10 mouse cellular contexts compared by ENCODE assay signal in genomic region chr2:105224134-105224986, GRCm38 (mm10). TPM values are rescaled to one million over a fixed set of nuclear protein-coding genes. Genes with fewer than 3 reads are reported as not detected.
DNase-seq lines count a peak whose midpoint lies in the region; ATAC-seq lines count a peak whose summit lies in the region.
"Had no signal": no experiment of that assay in that cellular context is flagged by ENCODE, and none has a peak within 500 bp of the region (broad histone marks: within the 10 kb centered on the region; RNA-seq: fewer than 3 reads in every experiment).

TSS of gene Them7 (plus strand) at chr2:105224320.

- no peak for DNase-seq in lung, postnatal 36 days
- no peak for DNase-seq in left cerebral cortex, adult 9 months (ENCODE audit: low spot score in 2 of 2)

- 5% methylated on average over 38 of the region's 38 CpGs for WGBS in lung, embryonic 15.5 days
- WGBS in embryonic facial prominence, embryonic 15.5 days = 3% methylated on average over 38 of the region's 38 CpGs
- under 1% methylated on average over 38 of the region's 38 CpGs for WGBS in limb, embryonic 12.5 days
- 4% methylated on average over 38 of the region's 38 CpGs for WGBS in neural tube, embryonic 12.5 days

- H3K9me3 ChIP-seq in lung, embryonic 15.5 days = no peaks in the 10 kb centered on the region
- no peaks in the 10 kb centered on the region for H3K9me3 ChIP-seq in embryonic facial prominence, embryonic 15.5 days (replicated peaks)
- H3K9me3 ChIP-seq in limb, embryonic 12.5 days = no peaks in the 10 kb centered on the region
- no peaks in the 10 kb centered on the region for H3K9me3 ChIP-seq in neural tube, embryonic 12.5 days
- H3K9me3 ChIP-seq: G1E had no signal

- H3K4me3 ChIP-seq in lung, embryonic 15.5 days = peak within 1 kb of the TSS; percentile 31
- peak within 1 kb of the TSS; percentile 39 for H3K4me3 ChIP-seq in embryonic facial prominence, embryonic 15.5 days (replicated peaks)
- H3K4me3 ChIP-seq in limb, embryonic 12.5 days (replicated peaks) = peak within 1 kb of the TSS; percentile 46
- H3K4me3 ChIP-seq in neural tube, embryonic 12.5 days = peak within 1 kb of the TSS; percentile 26

- H3K27ac ChIP-seq in lung, embryonic 15.5 days = no peak within 1 kb of the TSS
- no peak within 1 kb of the TSS for H3K27ac ChIP-seq in embryonic facial prominence, embryonic 15.5 days (replicated peaks)
- peak within 1 kb of the TSS; percentile 35; the same call in 1 of the 2 replicates for H3K27ac ChIP-seq in limb, embryonic 12.5 days
- no peak within 1 kb of the TSS for H3K27ac ChIP-seq in neural tube, embryonic 12.5 days
- H3K27ac ChIP-seq: macrophage had no signal

- ATAC-seq in lung, embryonic 15.5 days (ENCODE audit: borderline replicate concordance, extremely low read depth, low FRiP score, low TSS enrichment) = peak; percentile 59; the same call in 1 of the 2 replicates
- no peak for ATAC-seq in embryonic facial prominence, embryonic 15.5 days (ENCODE audit: insufficient number of reproducible peaks, low FRiP score, low TSS enrichment, low read depth)
- ATAC-seq in hematopoietic stem cell, adult 5-6 weeks (replicated peaks in 1 of 2; ENCODE audit: insufficient read depth in 1 of 2, low FRiP score in 2 of 2, low TSS enrichment in 1 of 2, low read depth in 1 of 2, poor library complexity in 2 of 2, severe bottlenecking in 2 of 2) = peak; percentile 47 to 56
- ATAC-seq in limb, embryonic 12.5 days (ENCODE audit: insufficient number of reproducible peaks, insufficient read depth, low FRiP score, low TSS enrichment, low read depth) = peak; percentile 39; the same call in 1 of the 2 replicates
- ATAC-seq in neural tube, embryonic 12.5 days (ENCODE audit: low FRiP score, low read depth) = peak; percentile 37; the same call in 1 of the 2 replicates
- no peak for ATAC-seq in cerebellum, adult (ENCODE audit: insufficient number of reproducible peaks, low FRiP score, low TSS enrichment)

- H3K9ac ChIP-seq in lung, embryonic 15.5 days = no peak within 1 kb of the TSS
- H3K9ac ChIP-seq in embryonic facial prominence, embryonic 15.5 days = no peak within 1 kb of the TSS
- H3K9ac ChIP-seq in limb, embryonic 12.5 days (replicated peaks) = peak within 1 kb of the TSS; percentile 59
- H3K9ac ChIP-seq in neural tube, embryonic 12.5 days = no peak within 1 kb of the TSS

- 0 out of 2 replicates have a peak, but pooled peaks cover 4% of the 10 kb centered on the region for H3K27me3 ChIP-seq in lung, embryonic 15.5 days
- H3K27me3 ChIP-seq in embryonic facial prominence, embryonic 15.5 days = peaks cover 45% of the 10 kb centered on the region
- peaks cover 12% of the 10 kb centered on the region; the same call in 1 of the 2 replicates for H3K27me3 ChIP-seq in limb, embryonic 12.5 days
- peaks cover 26% of the 10 kb centered on the region for H3K27me3 ChIP-seq in neural tube, embryonic 12.5 days (replicated peaks)

- H3K4me1 ChIP-seq in lung, embryonic 15.5 days = peaks cover 9% of the 10 kb centered on the region; the same call in 1 of the 2 replicates
- peaks cover 15% of the 10 kb centered on the region for H3K4me1 ChIP-seq in embryonic facial prominence, embryonic 15.5 days
- peaks cover 34% of the 10 kb centered on the region for H3K4me1 ChIP-seq in limb, embryonic 12.5 days (replicated peaks)
- H3K4me1 ChIP-seq in neural tube, embryonic 12.5 days = 0 out of 2 replicates have a peak, but pooled peaks cover 10% of the 10 kb centered on the region

- H3K4me2 ChIP-seq in lung, embryonic 15.5 days = peak within 1 kb of the TSS; percentile 66
- H3K4me2 ChIP-seq in embryonic facial prominence, embryonic 15.5 days (replicated peaks) = peak within 1 kb of the TSS; percentile 61
- H3K4me2 ChIP-seq in limb, embryonic 12.5 days = peak within 1 kb of the TSS; percentile 80
- peak within 1 kb of the TSS; percentile 63 for H3K4me2 ChIP-seq in neural tube, embryonic 12.5 days (replicated peaks)

- H3K36me3 ChIP-seq in lung, embryonic 15.5 days = no peaks in the 10 kb centered on the region
- no peaks in the 10 kb centered on the region for H3K36me3 ChIP-seq in embryonic facial prominence, embryonic 15.5 days
- H3K36me3 ChIP-seq in limb, embryonic 12.5 days = no peaks in the 10 kb centered on the region
- H3K36me3 ChIP-seq in neural tube, embryonic 12.5 days = no peaks in the 10 kb centered on the region
- H3K36me3 ChIP-seq: G1E had no signal

RNA-seq across cellular contexts. Expression of gene Them7, which starts in this region (rescaled TPM):
- polyA plus RNA-seq in lung, embryonic 15.5 days (2015; fragmentation: Nextera tagmentation; extraction: Ambion mirVana) = 0.16 and 0.40 TPM in 2 replicates
- 0.25 and 0.48 TPM in 2 replicates for polyA plus RNA-seq in embryonic facial prominence, embryonic 15.5 days (2015; fragmentation: Nextera tagmentation; extraction: Ambion mirVana)
- total RNA-seq in hematopoietic stem cell, adult 5-6 weeks (2017) = 5.4 and 5.6 TPM in 2 replicates
- polyA plus RNA-seq in limb, embryonic 12.5 days (2016; fragmentation: Nextera tagmentation; extraction: Ambion mirVana) = 0.36 and 0.87 TPM in 2 replicates
- polyA plus RNA-seq in neural tube, embryonic 12.5 days (2016; fragmentation: Nextera tagmentation; extraction: Ambion mirVana) = 0.29 and 0.58 TPM in 2 replicates
- total RNA-seq: G1E had no signal
- polyA plus RNA-seq: G1E, macrophage had no signal

Comparison
In these comparisons a context has a peak if more than half of its experiments do, and no peak if none do; other contexts are left out.
1. Peak in ATAC-seq, H3K4me3 ChIP-seq and H3K4me2 ChIP-seq in lung, embryonic 15.5 days; RNA of the gene not detected or under 1 TPM.
2. Peak in ATAC-seq, H3K4me3 ChIP-seq, H3K27ac ChIP-seq, H3K9ac ChIP-seq and H3K4me2 ChIP-seq in limb, embryonic 12.5 days; RNA of the gene not detected or under 1 TPM.
3. Peak in ATAC-seq, H3K4me3 ChIP-seq and H3K4me2 ChIP-seq in neural tube, embryonic 12.5 days; RNA of the gene not detected or under 1 TPM.
4. ATAC-seq: peak in hematopoietic stem cell, adult 5-6 weeks (2 of 2); none in embryonic facial prominence, embryonic 15.5 days (single experiment) and cerebellum, adult (single experiment).
5. Peak in every context shown above with its lines, with median percentiles within 50 percentile points of each other: H3K4me2 ChIP-seq and H3K4me3 ChIP-seq.